Mouse (Mus musculus) c-Kit-negative CD71-positive TER-119-positive erythroid progenitor cells, embryonic 14.5 days (primary cell): ENCODE data around the gene Eef2.
A peak's percentile ranks its signal among the peaks of the same experiment; 100 is the strongest.

Experiments
- DNase-seq: peaks from one replicate; pipeline ENCODE4 v3.0.0-alpha.2; 2013; ENCODE audit warnings: low read depth, low spot score

The Eef2 gene

GRCm38 (mm10) chr10:81176466-81177271 is at the start of gene Eef2:
TSS of gene Eef2 (plus strand) at chr10:81176631.
- peak; percentile 95 for DNase-seq

- DNase-seq = peak; percentile 61
Measured at GRCm38 (mm10) chr10:81134181-81134587, 42.2 kb upstream of the Eef2 start.

DNA sequence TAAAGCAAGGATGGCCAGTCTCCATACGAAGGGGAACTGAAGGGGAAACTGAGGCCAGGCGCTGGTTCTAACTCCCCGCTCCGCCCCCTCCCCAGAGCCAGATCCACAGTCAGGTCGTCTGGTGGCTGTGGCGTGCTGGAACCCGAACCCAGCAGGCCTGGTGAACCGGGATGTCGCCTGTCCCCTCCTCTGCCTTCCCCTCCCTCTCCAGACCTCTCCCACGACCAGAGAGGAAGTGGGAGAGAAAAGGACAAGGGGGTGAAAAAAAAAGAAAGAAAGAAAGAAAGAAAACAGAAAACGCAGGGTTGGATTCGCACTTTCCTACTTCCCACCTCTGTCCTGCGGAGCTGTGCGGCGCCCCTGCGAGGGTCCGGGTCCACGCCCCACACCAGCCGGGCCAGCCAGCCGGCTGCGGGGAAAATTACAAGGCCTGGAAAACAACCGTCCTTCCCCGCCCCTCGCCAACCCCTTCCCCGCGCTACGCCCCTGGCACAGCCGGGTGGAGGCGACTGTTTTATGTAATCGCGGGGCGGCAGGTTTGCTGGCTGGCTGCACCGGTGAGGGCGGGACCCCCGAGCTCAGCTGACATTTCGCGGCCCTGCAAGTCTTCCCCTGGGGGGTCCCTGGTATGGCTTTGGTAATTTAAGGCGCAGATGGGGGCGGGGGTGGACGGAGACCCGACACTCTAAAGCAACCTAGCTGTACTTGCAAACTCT is 41.3 kb upstream of the Eef2 start, which contains the start of gene Zbtb7a:
Gene Zbtb7a, plus strand, starts transcription at position 255 of the 716 bp plus-strand sequence.
- DNase-seq = no peak

DNA sequence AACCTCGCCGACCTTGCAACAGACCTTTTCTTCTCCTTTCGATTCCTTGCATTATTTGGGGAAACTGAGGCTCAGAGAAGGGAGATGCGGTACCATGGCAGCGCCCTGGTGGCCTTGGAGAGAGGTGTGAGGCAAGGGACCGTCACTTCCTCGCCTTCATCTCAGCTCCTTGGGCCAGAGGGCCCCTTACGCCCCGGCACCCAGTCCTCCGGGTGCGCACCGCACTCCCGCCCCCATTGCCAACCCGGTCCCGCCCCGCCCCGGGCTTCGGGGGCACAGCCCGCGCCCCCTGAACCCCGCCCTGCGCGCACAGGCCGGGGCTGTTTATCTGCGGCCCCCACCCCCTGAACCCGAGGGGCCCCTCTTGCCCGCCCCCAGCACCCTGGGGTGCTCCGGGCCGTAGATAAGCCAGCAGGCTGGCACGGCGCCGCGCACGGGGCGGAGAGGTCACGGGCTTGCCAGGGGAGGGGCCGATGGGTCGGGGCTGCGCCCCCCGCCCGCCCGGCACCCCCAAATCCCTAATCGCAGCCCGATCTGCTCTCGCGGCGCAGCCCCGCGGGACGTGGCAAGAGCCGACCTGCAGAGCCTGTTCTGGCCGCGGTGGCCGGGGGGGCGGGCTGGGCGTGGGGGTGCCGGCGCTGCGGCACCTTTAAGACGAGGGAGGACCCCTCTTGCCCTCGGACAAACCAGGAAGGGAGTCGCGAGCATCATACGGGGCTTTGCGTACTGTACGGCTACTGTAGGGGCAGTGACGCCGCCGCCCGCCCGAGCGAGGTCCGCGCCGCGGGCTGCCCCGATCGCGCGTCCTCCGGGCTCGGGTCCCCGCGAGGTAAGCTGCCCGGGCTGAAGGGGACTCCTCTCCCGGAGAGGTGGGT is 40.4 kb upstream of the Eef2 start:
- DNase-seq = peak; percentile 52

GRCm38 (mm10) chr10:81136706-81137231 is 39.7 kb upstream of the Eef2 start:
- DNase-seq = peak; percentile 48

GRCm38 (mm10) chr10:81137252-81138130 is 38.9 kb upstream of the Eef2 start:
- peak; percentile 97 for DNase-seq

DNA sequence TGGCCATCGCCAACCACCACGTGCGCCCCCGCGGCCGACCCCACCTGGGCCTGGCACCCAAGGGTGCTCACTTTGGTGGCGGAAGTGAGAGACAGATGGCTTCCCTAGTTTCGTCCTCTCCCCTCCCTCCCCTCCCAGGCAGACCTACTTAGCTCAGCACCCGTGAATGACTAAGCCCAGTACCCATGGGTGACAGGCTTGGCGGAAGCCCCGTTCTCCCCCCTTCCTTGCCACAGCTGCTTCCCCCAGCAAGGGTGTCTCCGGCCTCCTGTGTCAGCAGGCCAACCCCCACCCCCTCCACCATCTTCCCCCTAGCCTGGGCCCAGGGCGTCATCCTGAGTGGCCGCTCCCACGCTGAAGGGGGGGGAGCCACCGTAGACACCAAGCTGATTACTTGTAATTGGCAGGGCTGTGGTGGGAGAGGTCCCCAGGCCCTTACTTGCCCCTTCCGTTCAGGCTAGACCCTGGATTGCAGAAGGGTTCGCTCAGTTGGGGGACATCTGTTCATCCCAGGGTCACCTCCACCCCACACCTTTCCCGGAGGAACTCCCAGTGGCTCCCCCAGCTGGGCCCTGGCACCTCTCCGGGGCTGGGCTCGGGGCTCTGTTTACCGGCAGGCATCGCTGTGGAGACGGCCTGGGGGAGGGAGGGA is 38.2 kb upstream of the Eef2 start:
- DNase-seq = peak; percentile 32

- DNase-seq = no peak
Measured at GRCm38 (mm10) chr10:81138821-81139528, 37.5 kb upstream of the Eef2 start.

DNA sequence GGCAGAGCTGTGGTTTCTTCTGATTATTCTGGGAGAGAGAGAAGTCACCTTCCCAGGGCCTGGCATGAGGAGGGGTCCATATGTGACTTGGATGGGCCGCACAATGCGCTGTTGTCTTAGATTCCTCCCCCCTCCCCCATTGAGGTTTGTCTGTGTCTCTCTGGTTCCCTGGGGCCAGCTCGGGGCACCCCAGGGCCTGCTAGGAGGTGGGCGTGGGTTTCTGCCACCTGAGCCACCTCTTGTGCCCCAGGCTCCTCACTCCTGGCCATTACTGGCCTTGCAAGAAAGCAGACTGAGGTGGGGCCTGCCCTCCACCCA is 36.9 kb upstream of the Eef2 start:
- DNase-seq = no peak

DNA sequence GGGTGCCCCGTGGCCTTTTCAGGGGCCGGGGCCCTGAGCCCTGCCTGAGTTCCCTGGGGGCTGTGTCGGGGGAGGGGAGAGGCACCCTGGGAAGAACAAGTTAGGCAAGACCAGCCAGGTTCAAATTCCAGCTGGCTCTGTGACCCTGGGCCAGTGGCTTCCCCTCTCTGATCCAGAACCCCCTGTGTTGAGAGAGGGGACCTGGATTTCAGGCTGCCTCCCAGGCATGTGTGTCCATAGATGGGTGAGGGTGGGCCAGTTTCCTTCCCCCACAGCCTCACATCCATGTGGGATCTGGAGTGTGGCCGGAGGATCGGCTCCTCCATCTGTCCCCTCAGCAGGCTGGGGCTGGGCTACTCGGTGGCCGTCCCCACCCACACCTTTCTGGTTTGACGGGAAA is 36.4 kb upstream of the Eef2 start:
- no peak for DNase-seq

DNA sequence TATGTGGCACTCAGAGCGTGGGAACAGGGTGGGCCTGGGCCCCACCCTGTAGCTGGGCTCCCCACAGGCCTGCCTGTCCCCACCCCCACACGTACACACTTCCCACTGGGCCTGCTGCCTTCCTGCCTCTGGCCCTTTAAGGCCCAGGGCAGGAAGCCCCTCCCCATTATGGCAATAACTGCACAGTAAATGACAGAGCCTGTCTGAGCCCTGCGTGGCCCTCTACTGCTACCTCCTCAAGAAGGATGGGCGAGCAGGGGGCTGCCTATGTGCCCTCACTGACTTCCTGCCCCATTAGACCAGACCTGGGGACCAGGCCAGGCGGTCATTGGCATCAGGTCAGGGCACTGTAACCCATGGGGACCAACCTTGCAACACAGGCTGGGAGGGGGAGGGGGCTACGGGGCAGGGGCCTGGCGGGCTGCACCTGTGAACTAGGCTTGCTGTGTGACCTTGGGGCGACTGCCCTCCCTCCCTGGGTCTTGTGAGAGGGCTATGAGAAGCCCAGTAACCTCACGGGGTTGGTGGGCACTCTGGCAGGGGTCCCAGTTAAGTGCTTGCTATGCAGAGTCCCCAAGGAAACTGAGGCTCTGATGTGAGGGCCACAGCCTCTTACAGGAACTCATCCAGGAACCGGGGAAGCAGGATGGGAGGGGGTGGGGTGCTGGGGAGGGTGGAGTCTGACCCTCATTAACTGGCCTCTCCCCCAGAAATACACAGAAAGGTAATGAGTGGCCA is 35.5 kb upstream of the Eef2 start:
- DNase-seq = no peak

DNA sequence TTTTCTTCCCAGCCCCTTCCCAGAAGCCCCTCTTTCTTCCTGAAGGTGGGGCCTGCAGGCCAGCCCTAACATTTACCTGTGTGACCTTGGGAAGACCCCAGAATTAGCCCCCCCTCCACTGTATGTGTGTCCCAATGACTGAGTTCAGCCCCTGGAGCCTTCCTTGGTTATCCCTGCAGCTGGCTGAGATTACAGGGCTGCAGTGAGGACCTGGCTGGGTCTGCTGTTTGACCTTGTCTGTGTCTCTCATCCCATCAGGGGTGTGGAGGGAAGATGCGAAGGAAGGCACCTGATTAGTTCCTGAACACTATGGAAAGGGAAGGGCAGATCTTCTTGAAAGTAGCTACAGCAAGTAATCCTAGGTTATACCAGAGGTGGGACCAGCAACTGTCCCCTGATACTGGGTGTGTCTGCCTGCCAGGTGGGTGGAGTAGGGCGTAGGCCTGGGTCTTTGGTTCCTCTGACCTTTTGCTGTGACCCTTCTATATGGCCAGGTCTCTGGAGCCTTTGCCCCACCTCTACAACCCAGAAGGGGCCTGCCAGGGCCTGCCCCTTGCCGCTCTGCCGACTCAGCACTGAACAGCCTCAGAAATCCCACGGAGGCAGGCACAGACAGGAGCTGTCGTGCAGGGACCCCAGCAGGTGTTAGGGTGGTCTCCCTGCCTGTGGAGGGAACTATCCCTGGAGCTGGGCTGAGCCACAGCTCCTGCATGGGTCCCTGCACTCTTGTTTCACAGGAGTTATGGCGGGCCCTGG is 34.8 kb upstream of the Eef2 start:
- DNase-seq = no peak

GRCm38 (mm10) chr10:81142551-81142981 is 33.9 kb upstream of the Eef2 start:
- DNase-seq = no peak

DNA sequence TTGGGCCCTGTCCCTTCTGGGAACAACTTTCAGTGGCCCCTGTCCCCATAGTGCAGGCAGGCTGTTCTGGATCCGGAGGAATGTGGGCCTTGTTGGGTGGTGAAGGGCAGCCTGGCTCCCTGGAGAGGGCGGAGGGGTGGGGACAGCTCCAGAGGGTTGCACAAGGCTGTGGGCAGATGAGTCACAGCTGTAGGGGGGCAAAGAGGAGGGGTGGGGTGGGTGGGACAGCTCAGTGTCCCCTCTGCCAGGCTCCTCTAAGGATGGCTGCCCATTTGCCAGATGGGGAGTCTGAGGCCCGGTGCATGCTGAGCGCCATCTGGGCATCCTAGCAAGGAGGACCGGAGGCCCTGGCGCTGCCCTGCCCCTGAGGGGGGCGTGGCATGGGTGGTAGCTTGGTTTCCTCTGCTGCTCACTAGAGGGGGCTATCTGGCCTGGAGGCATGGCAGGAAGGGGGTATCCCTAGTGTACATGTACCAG is 33.2 kb upstream of the Eef2 start:
- DNase-seq = no peak

DNA sequence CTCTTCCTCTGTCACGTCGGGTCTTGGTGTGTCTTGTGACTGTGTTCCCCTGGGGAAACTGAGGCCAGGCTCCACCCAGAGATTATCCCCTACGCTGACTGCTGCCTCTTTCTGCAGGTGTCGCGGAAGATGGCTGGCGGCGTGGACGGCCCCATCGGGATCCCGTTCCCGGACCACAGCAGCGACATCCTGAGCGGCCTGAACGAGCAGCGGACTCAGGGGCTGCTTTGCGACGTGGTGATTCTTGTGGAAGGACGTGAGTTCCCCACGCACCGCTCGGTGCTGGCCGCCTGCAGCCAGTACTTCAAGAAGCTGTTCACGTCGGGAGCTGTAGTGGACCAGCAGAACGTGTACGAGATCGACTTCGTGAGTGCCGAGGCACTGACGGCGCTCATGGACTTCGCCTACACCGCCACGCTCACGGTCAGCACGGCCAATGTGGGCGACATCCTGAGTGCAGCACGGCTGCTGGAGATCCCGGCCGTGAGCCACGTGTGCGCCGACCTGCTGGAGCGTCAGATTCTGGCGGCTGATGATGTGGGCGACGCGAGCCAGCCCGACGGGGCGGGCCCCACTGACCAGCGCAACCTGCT is 32.5 kb upstream of the Eef2 start:
- DNase-seq = no peak

DNA sequence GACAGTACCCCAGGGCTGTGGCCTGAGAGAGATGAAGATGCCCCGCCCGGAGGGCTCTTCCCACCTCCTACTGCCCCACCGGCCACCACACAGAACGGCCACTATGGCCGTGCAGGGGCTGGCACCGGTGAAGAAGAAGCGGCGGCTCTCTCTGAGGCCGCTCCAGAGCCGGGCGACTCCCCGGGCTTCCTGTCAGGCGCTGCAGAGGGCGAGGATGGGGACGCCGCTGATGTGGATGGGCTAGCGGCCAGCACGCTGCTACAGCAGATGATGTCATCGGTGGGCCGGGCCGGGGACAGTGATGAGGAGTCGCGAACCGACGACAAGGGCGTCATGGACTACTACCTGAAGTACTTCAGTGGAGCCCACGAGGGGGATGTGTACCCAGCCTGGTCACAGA is 31.8 kb upstream of the Eef2 start:
- DNase-seq = no peak

GRCm38 (mm10) chr10:81145307-81145706 is 31.1 kb upstream of the Eef2 start:
- no peak for DNase-seq

- DNase-seq = no peak
Measured at GRCm38 (mm10) chr10:81145778-81146177, 30.7 kb upstream of the Eef2 start.
